Mouse (Mus musculus): ENCODE data around the gene Tns3. TPM values are rescaled to one million over a fixed set of nuclear protein-coding genes. Genes with fewer than 3 reads are reported as not detected.

Tns3 gene
- polyA plus RNA-seq, 1 experiment from 2014 or later, result 8.8 TPM

- WGBS, result 94% methylated on average over 3 of the region's 3 CpGs
These were observed 201.4 kb downstream of the Tns3 start for GRCm38 (mm10) chr11:8462827-8463405.

DNA sequence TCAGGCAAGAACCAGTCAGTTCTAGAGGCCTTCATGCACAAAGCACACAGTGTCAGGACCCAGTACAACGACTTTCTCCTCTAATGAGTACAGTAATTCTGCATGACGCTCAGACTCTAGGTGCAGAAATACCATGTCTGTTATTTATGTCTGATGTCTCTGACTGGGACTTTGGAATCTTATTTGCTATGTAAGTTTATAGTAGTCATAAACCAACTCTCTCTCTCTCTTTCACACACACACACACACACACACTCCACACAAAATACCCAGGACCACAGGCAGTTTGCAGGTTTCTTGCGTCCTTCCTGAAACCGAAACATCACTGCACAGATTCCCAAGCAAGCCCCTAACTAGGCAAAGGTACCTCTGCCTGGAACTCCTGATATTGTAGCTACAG lies 203.5 kb downstream of the Tns3 start:
- Histone ChIP-seq H3K27ac (ENCODE audit: low read depth, low read length) (no peak overlapping the region), H3K36me3 (ENCODE audit: control insufficient read depth, insufficient read depth, low read length) (no peaks in the 10 kb centered on the region), H3K4me3 (ENCODE audit: low read depth, low read length) (no peak overlapping the region), H3K27me3 (ENCODE audit: control insufficient read depth, insufficient read depth, low read length) (no peaks in the 10 kb centered on the region), H3K4me1 (replicated peaks; ENCODE audit: control insufficient read depth, insufficient read depth, low read length) (peaks cover 10% of the 10 kb centered on the region), H3K9me3 (ENCODE audit: control insufficient read depth, low read length) (no peaks in the 10 kb centered on the region), H3K4me2 (ENCODE audit: low read depth, low read length, severe bottlenecking) (no peak overlapping the region), H3K9ac (ENCODE audit: low read length) (no peak overlapping the region)
- ATAC-seq (replicated peaks; ENCODE audit: low FRiP score), result no peak
- WGBS, result 90% methylated on average over 4 of the region's 4 CpGs
- DNase-seq (ENCODE audit: low spot score), result no peak

More at GRCm38 (mm10) chr11:8462827-8463405, 201.4 kb downstream of the Tns3 start:
- H3K4me2 ChIP-seq (ENCODE audit: low read depth, low read length, severe bottlenecking), result no peak overlapping the region
- no peaks in the 10 kb centered on the region for H3K9me3 ChIP-seq (ENCODE audit: control insufficient read depth, low read length)
- H3K9ac ChIP-seq (ENCODE audit: low read length), result no peak overlapping the region
- H3K4me3 ChIP-seq (ENCODE audit: low read depth, low read length), result no peak overlapping the region
- H3K36me3 ChIP-seq (ENCODE audit: control insufficient read depth, insufficient read depth, low read length), result no peaks in the 10 kb centered on the region
- H3K27ac ChIP-seq (ENCODE audit: low read depth, low read length), result no peak overlapping the region
- ATAC-seq (replicated peaks; ENCODE audit: low FRiP score), result no peak
- peaks cover 4% of the 10 kb centered on the region; the same call in 1 of the 2 replicates for H3K4me1 ChIP-seq (replicated peaks; ENCODE audit: control insufficient read depth, insufficient read depth, low read length)
- H3K27me3 ChIP-seq (ENCODE audit: control insufficient read depth, insufficient read depth, low read length), result no peaks in the 10 kb centered on the region
- DNase-seq (ENCODE audit: low spot score), result no peak

GRCm38 (mm10) chr11:8457951-8458350 lies 206.4 kb downstream of the Tns3 start:
- no peaks in the 10 kb centered on the region for H3K9me3 ChIP-seq (ENCODE audit: control insufficient read depth, low read length)
- H3K4me3 ChIP-seq (ENCODE audit: low read depth, low read length), result no peak overlapping the region
- DNase-seq (ENCODE audit: low spot score), result no peak
- H3K9ac ChIP-seq (ENCODE audit: low read length), result no peak overlapping the region
- 70% methylated on average over 5 of the region's 5 CpGs for WGBS
- no peak for ATAC-seq (replicated peaks; ENCODE audit: low FRiP score)
- peaks cover 10% of the 10 kb centered on the region for H3K4me1 ChIP-seq (replicated peaks; ENCODE audit: control insufficient read depth, insufficient read depth, low read length)
- H3K27ac ChIP-seq (ENCODE audit: low read depth, low read length), result no peak overlapping the region
- H3K27me3 ChIP-seq (ENCODE audit: control insufficient read depth, insufficient read depth, low read length), result no peaks in the 10 kb centered on the region
- no peak overlapping the region for H3K4me2 ChIP-seq (ENCODE audit: low read depth, low read length, severe bottlenecking)
- H3K36me3 ChIP-seq (ENCODE audit: control insufficient read depth, insufficient read depth, low read length), result no peaks in the 10 kb centered on the region

DNA sequence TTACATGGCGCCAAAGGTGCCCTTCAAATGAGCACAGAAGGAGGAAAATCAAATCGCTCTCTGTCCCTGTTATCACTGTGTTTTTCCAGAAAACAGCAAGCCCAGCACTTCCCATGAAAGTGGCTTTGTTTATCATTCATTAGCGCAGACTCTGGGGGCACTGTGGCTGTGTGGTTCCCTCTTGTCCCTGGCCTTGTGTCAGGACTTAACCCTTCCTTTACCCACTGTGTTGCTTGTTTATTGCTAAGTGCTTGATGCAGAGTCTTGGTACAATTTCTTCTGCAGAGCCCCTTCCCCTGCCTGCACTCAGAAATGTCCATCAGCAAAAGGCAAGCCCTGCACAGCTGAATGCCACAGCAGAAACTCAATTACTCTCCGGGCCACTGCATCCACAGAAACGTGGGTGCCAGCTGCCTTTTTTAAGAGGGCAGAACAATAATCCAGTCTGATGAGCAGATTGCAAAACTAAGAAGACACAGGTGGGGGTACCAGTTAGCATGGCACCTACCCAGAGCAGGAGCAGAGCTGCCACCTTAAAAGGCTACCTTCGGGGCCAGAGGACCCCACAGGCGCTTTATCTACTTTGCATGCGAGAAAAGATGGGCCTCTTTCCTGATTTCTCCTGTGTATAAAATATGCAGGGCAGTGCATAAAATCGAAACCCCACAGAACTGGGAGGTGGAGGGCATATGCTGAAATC lies 207.6 kb downstream of the Tns3 start:
- ATAC-seq (replicated peaks; ENCODE audit: low FRiP score), result peak; percentile 77
- Histone ChIP-seq H3K9ac (ENCODE audit: low read length) (no peak overlapping the region), H3K27ac (ENCODE audit: low read depth, low read length) (peak overlapping the region; percentile 37), H3K4me3 (ENCODE audit: low read depth, low read length) (no peak overlapping the region), H3K4me1 (replicated peaks; ENCODE audit: control insufficient read depth, insufficient read depth, low read length) (peaks cover 10% of the 10 kb centered on the region), H3K4me2 (ENCODE audit: low read depth, low read length, severe bottlenecking) (no peak overlapping the region), H3K36me3 (ENCODE audit: control insufficient read depth, insufficient read depth, low read length) (no peaks in the 10 kb centered on the region), H3K9me3 (ENCODE audit: control insufficient read depth, low read length) (no peaks in the 10 kb centered on the region), H3K27me3 (ENCODE audit: control insufficient read depth, insufficient read depth, low read length) (no peaks in the 10 kb centered on the region)
- whole genome bisulfite sequencing, result 47% methylated on average over 9 of the region's 9 CpGs
- no peak for DNase-seq (ENCODE audit: low spot score)

DNA sequence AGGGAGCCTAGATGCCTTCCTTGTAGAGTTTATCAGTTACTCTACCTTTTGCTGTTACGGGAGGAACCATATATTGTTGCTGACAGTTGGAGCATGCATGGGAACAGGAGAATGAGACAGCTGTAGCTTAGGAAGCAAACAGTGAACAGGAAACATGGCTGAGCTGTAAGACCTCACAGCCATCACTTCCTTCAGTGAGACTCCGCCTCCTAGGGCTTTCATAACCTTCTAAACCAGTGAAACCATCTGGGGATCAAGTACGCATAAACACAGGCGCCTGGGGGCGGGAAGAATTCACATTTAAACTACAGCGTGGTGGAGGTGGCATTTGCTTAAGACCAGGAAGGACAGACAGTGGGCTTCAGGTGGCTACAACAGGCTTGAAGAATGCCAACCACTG lies 208.7 kb downstream of the Tns3 start:
- no peaks in the 10 kb centered on the region for H3K27me3 ChIP-seq (ENCODE audit: control insufficient read depth, insufficient read depth, low read length)
- no peak overlapping the region for H3K27ac ChIP-seq (ENCODE audit: low read depth, low read length)
- DNase-seq (ENCODE audit: low spot score) (no peak), ATAC-seq (replicated peaks; ENCODE audit: low FRiP score) (no peak)
- H3K9ac ChIP-seq (ENCODE audit: low read length), result no peak overlapping the region
- 82% methylated on average over 6 of the region's 6 CpGs for WGBS
- peaks cover 10% of the 10 kb centered on the region for H3K4me1 ChIP-seq (replicated peaks; ENCODE audit: control insufficient read depth, insufficient read depth, low read length)
- H3K9me3 ChIP-seq (ENCODE audit: control insufficient read depth, low read length), result no peaks in the 10 kb centered on the region
- no peak overlapping the region for H3K4me2 ChIP-seq (ENCODE audit: low read depth, low read length, severe bottlenecking)
- H3K36me3 ChIP-seq (ENCODE audit: control insufficient read depth, insufficient read depth, low read length), result no peaks in the 10 kb centered on the region
- H3K4me3 ChIP-seq (ENCODE audit: low read depth, low read length), result no peak overlapping the region

- Histone ChIP-seq H3K27me3 (ENCODE audit: control insufficient read depth, insufficient read depth, low read length) (no peaks in the 10 kb centered on the region), H3K4me1 (replicated peaks; ENCODE audit: control insufficient read depth, insufficient read depth, low read length) (peaks cover 10% of the 10 kb centered on the region), H3K4me3 (ENCODE audit: low read depth, low read length) (no peak overlapping the region), H3K4me2 (ENCODE audit: low read depth, low read length, severe bottlenecking) (no peak overlapping the region), H3K27ac (ENCODE audit: low read depth, low read length) (no peak overlapping the region), H3K9me3 (ENCODE audit: control insufficient read depth, low read length) (no peaks in the 10 kb centered on the region), H3K9ac (ENCODE audit: low read length) (no peak overlapping the region), H3K36me3 (ENCODE audit: control insufficient read depth, insufficient read depth, low read length) (no peaks in the 10 kb centered on the region; the same call in 1 of the 2 replicates)
- DNase-seq (ENCODE audit: low spot score) (no peak), ATAC-seq (replicated peaks; ENCODE audit: low FRiP score) (no peak)
- WGBS, result 72% methylated on average over 6 of the region's 6 CpGs
These were observed 211.1 kb downstream of the Tns3 start for GRCm38 (mm10) chr11:8453252-8453651.

DNA sequence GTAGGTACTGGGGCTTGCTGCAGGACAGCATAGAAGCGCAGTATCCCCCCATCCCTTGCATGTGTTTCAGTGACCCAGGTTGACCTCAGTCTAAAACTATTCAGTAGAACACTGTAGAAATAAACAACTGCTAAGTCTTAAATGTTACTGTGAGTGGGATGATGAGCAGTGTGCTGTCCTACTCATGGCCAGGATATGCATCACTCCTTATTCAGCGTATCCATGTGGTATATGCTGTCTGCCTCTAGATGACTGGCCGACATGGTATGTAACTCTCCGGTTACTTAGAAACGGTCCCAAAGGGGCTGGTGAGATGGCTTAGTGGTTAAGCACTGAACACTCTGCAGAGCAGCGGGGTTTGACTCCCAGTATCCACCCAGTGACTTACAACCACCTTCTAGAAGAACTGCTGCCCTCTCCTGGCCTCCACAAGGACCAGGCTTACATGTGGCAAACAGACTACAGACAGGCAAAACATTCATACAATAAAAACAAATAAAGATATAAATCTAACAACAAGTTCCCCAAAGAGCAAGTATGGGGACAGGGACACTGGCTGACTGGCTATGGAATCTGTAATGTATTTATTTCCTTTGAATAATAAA lies 212.6 kb downstream of the Tns3 start:
- H3K9ac ChIP-seq (ENCODE audit: low read length), result no peak overlapping the region
- no peaks in the 10 kb centered on the region; the same call in 1 of the 2 replicates for H3K36me3 ChIP-seq (ENCODE audit: control insufficient read depth, insufficient read depth, low read length)
- H3K27me3 ChIP-seq (ENCODE audit: control insufficient read depth, insufficient read depth, low read length), result no peaks in the 10 kb centered on the region
- H3K27ac ChIP-seq (ENCODE audit: low read depth, low read length), result no peak overlapping the region
- ATAC-seq (replicated peaks; ENCODE audit: low FRiP score) (no peak), DNase-seq (ENCODE audit: low spot score) (no peak)
- H3K4me3 ChIP-seq (ENCODE audit: low read depth, low read length), result no peak overlapping the region
- peaks cover 8% of the 10 kb centered on the region for H3K4me1 ChIP-seq (replicated peaks; ENCODE audit: control insufficient read depth, insufficient read depth, low read length)
- no peak overlapping the region for H3K4me2 ChIP-seq (ENCODE audit: low read depth, low read length, severe bottlenecking)
- no peaks in the 10 kb centered on the region for H3K9me3 ChIP-seq (ENCODE audit: control insufficient read depth, low read length)
- WGBS, result 86% methylated on average over 6 of the region's 6 CpGs

- WGBS, result 85% methylated on average over 4 of the region's 4 CpGs
- Histone ChIP-seq H3K9me3 (ENCODE audit: control insufficient read depth, low read length) (no peaks in the 10 kb centered on the region), H3K4me2 (ENCODE audit: low read depth, low read length, severe bottlenecking) (no peak overlapping the region), H3K27ac (ENCODE audit: low read depth, low read length) (no peak overlapping the region), H3K9ac (ENCODE audit: low read length) (no peak overlapping the region), H3K27me3 (ENCODE audit: control insufficient read depth, insufficient read depth, low read length) (no peaks in the 10 kb centered on the region), H3K4me1 (replicated peaks; ENCODE audit: control insufficient read depth, insufficient read depth, low read length) (no peaks in the 10 kb centered on the region), H3K4me3 (ENCODE audit: low read depth, low read length) (no peak overlapping the region), H3K36me3 (ENCODE audit: control insufficient read depth, insufficient read depth, low read length) (no peaks in the 10 kb centered on the region; the same call in 1 of the 2 replicates)
- ATAC-seq (replicated peaks; ENCODE audit: low FRiP score) (no peak), DNase-seq (ENCODE audit: low spot score) (no peak)
These were observed 213.8 kb downstream of the Tns3 start for GRCm38 (mm10) chr11:8450540-8450939.

Measured in forebrain, embryonic 11.5 days (tissue).